Mouse (Mus musculus): Measurements from ENCODE around the gene Cntnap2. TPM values are rescaled to one million over a fixed set of nuclear protein-coding genes. Genes with fewer than 3 reads are reported as not detected.

The Cntnap2 gene
- polyA plus RNA-seq, 1 experiment from 2014 or later: 24.7 TPM

DNA sequence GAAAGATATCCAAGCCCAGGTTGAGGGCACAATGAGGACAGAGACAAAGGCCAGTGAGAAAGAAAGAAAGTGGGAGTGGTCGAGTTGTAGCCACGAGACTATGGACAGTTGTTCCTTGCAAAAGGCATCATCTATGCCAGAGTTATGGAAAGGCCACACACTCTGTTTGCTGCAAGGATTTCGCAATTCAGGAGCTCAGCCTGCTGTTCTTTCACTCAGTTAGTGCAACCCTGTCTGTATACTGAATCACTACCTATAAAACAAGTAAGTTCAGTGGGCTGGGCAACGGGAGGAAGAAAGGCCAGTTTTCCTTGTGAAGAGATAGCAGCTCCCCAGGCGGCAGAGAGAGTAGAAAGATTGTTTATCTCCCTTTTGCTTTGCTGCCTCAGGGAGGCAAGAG is 1801.9 kb downstream of the Cntnap2 start:
- Histone ChIP-seq H3K36me3 (ENCODE audit: control insufficient read depth, insufficient read depth, low read length) (no peaks in the 10 kb centered on the region), H3K9ac (ENCODE audit: low read length) (no peak overlapping the region), H3K4me2 (no peak overlapping the region), H3K27me3 (ENCODE audit: control insufficient read depth, insufficient read depth, low read length) (no peaks in the 10 kb centered on the region), H3K27ac (ENCODE audit: low read depth, low read length) (no peak overlapping the region), H3K9me3 (ENCODE audit: control insufficient read depth, low read length) (no peaks in the 10 kb centered on the region), H3K4me3 (ENCODE audit: low read depth, low read length) (no peak overlapping the region), H3K4me1 (ENCODE audit: control insufficient read depth, insufficient read depth, low read length) (no peaks in the 10 kb centered on the region)
- ATAC-seq (ENCODE audit: low FRiP score): no peak
- WGBS: 7% methylated on average over 5 of the region's 5 CpGs
- DNase-seq (ENCODE audit: low spot score, missing footprints): no peak

DNA sequence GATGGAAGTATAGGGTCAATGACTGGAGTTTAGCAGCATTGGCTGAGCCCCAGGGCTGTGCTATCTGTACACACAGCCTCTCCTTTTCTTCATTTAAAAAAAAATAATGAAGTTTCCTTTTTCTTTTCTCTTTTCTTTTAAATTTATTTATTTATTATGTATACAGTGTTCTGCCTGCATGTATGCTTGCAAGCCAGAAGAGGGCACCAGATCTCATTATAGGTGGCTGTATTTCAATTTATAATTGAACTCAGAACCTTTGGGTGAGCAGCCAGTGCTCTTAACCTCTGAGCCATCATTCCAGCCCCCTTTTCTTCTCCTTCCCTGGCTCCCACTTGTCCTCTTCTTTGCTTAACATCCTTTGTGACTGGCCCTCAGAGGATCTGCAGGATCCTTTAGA is 1807.2 kb downstream of the Cntnap2 start:
- DNase-seq (ENCODE audit: low spot score, missing footprints): no peak
- no peaks in the 10 kb centered on the region for H3K9me3 ChIP-seq (ENCODE audit: control insufficient read depth, low read length)
- no peaks in the 10 kb centered on the region for H3K27me3 ChIP-seq (ENCODE audit: control insufficient read depth, insufficient read depth, low read length)
- H3K4me1 ChIP-seq (ENCODE audit: control insufficient read depth, insufficient read depth, low read length): no peaks in the 10 kb centered on the region
- H3K36me3 ChIP-seq (ENCODE audit: control insufficient read depth, insufficient read depth, low read length): no peaks in the 10 kb centered on the region
- ATAC-seq (ENCODE audit: low FRiP score): no peak
- H3K9ac ChIP-seq (ENCODE audit: low read length): no peak overlapping the region
- H3K4me2 ChIP-seq: no peak overlapping the region
- no peak overlapping the region for H3K27ac ChIP-seq (ENCODE audit: low read depth, low read length)
- H3K4me3 ChIP-seq (ENCODE audit: low read depth, low read length): no peak overlapping the region

DNA sequence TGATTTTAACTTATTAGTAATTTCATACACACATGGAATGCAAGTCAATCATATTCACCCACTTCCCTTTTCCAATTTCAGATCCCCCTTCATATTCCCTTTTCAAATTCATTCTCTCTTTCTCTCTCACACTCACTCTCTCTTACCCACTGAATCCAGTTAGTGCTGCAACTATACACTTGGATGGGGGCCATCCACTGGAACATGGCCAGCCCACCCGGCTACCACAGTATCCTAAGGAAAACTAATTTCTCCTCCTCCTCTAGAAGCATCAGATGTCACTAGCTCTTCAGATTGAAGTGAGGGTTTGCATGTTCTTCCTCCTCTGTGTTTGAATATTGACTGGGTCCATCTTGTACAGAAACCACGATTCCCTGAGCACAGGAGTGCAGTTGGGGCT is 1827.1 kb downstream of the Cntnap2 start:
- WGBS: 81% methylated on average over 2 of the region's 2 CpGs
- H3K9me3 ChIP-seq (ENCODE audit: control insufficient read depth, low read length): no peaks in the 10 kb centered on the region
- H3K4me3 ChIP-seq (ENCODE audit: low read depth, low read length): no peak overlapping the region
- H3K27ac ChIP-seq (ENCODE audit: low read depth, low read length): no peak overlapping the region
- H3K36me3 ChIP-seq (ENCODE audit: control insufficient read depth, insufficient read depth, low read length): no peaks in the 10 kb centered on the region
- H3K9ac ChIP-seq (ENCODE audit: low read length): no peak overlapping the region
- no peak overlapping the region for H3K4me2 ChIP-seq
- no peaks in the 10 kb centered on the region for H3K4me1 ChIP-seq (ENCODE audit: control insufficient read depth, insufficient read depth, low read length)
- DNase-seq (ENCODE audit: low spot score, missing footprints) (no peak), ATAC-seq (ENCODE audit: low FRiP score) (no peak)
- no peaks in the 10 kb centered on the region for H3K27me3 ChIP-seq (ENCODE audit: control insufficient read depth, insufficient read depth, low read length)

- no peaks in the 10 kb centered on the region for H3K36me3 ChIP-seq (ENCODE audit: control insufficient read depth, insufficient read depth, low read length)
- no peak for ATAC-seq (ENCODE audit: low FRiP score)
- no peak overlapping the region for H3K4me2 ChIP-seq
- H3K27ac ChIP-seq (ENCODE audit: low read depth, low read length): no peak overlapping the region
- DNase-seq (ENCODE audit: low spot score, missing footprints): no peak
- H3K4me1 ChIP-seq (ENCODE audit: control insufficient read depth, insufficient read depth, low read length): no peaks in the 10 kb centered on the region
- no peak overlapping the region for H3K4me3 ChIP-seq (ENCODE audit: low read depth, low read length)
- H3K27me3 ChIP-seq (ENCODE audit: control insufficient read depth, insufficient read depth, low read length): no peaks in the 10 kb centered on the region
- 83% methylated on average over 2 of the region's 2 CpGs for WGBS
- no peaks in the 10 kb centered on the region for H3K9me3 ChIP-seq (ENCODE audit: control insufficient read depth, low read length)
- no peak overlapping the region for H3K9ac ChIP-seq (ENCODE audit: low read length)
Observed at GRCm38 (mm10) chr6:46909167-46909566, 1850.0 kb downstream of the Cntnap2 start.

GRCm38 (mm10) chr6:46918701-46919274 is 1859.6 kb downstream of the Cntnap2 start:
- no peak overlapping the region for H3K4me2 ChIP-seq
- no peaks in the 10 kb centered on the region for H3K36me3 ChIP-seq (ENCODE audit: control insufficient read depth, insufficient read depth, low read length)
- H3K9ac ChIP-seq (ENCODE audit: low read length): no peak overlapping the region
- 74% methylated on average over 8 of the region's 8 CpGs for WGBS
- no peak overlapping the region for H3K4me3 ChIP-seq (ENCODE audit: low read depth, low read length)
- H3K27ac ChIP-seq (ENCODE audit: low read depth, low read length): no peak overlapping the region
- H3K9me3 ChIP-seq (ENCODE audit: control insufficient read depth, low read length): no peaks in the 10 kb centered on the region
- no peaks in the 10 kb centered on the region for H3K4me1 ChIP-seq (ENCODE audit: control insufficient read depth, insufficient read depth, low read length)
- ATAC-seq (ENCODE audit: low FRiP score) (peak; percentile 64; the same call in 1 of the 2 replicates), DNase-seq (ENCODE audit: low spot score, missing footprints) (no peak)
- H3K27me3 ChIP-seq (ENCODE audit: control insufficient read depth, insufficient read depth, low read length): no peaks in the 10 kb centered on the region

DNA sequence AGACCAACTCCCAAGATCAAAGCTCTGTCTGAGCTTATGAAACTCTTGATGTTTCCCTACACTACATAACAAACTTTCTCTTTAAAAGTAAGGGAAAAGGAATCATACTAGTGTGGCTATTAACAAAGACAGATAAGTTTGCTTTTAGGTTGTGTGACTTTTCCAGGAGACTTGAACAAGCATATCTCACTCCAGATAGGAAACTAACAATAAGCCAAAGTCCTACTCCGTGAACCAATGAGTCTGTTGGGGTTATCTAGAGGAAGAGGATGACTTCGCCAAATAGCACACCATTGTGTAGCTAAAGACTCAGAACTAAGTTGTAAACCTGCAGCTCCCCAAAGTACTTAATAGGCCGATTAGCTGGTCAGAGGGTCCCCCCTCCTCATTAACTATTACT is 1860.8 kb downstream of the Cntnap2 start:
- H3K4me2 ChIP-seq: no peak overlapping the region
- WGBS: 83% methylated on average over 3 of the region's 3 CpGs
- H3K9me3 ChIP-seq (ENCODE audit: control insufficient read depth, low read length): no peaks in the 10 kb centered on the region
- H3K4me3 ChIP-seq (ENCODE audit: low read depth, low read length): no peak overlapping the region
- H3K9ac ChIP-seq (ENCODE audit: low read length): no peak overlapping the region
- DNase-seq (ENCODE audit: low spot score, missing footprints) (no peak), ATAC-seq (ENCODE audit: low FRiP score) (no peak)
- H3K27me3 ChIP-seq (ENCODE audit: control insufficient read depth, insufficient read depth, low read length): no peaks in the 10 kb centered on the region
- H3K36me3 ChIP-seq (ENCODE audit: control insufficient read depth, insufficient read depth, low read length): no peaks in the 10 kb centered on the region
- H3K27ac ChIP-seq (ENCODE audit: low read depth, low read length): no peak overlapping the region
- H3K4me1 ChIP-seq (ENCODE audit: control insufficient read depth, insufficient read depth, low read length): no peaks in the 10 kb centered on the region

- ATAC-seq (ENCODE audit: low FRiP score) (no peak), DNase-seq (ENCODE audit: low spot score, missing footprints) (no peak)
- Histone ChIP-seq H3K4me3 (ENCODE audit: low read depth, low read length) (no peak overlapping the region), H3K4me1 (ENCODE audit: control insufficient read depth, insufficient read depth, low read length) (no peaks in the 10 kb centered on the region), H3K9ac (ENCODE audit: low read length) (no peak overlapping the region), H3K27ac (ENCODE audit: low read depth, low read length) (no peak overlapping the region), H3K27me3 (ENCODE audit: control insufficient read depth, insufficient read depth, low read length) (no peaks in the 10 kb centered on the region), H3K36me3 (ENCODE audit: control insufficient read depth, insufficient read depth, low read length) (no peaks in the 10 kb centered on the region), H3K4me2 (no peak overlapping the region), H3K9me3 (ENCODE audit: control insufficient read depth, low read length) (no peaks in the 10 kb centered on the region)
- WGBS: 67% methylated on average over 7 of the region's 7 CpGs
Observed at GRCm38 (mm10) chr6:46924709-46925108, 1865.6 kb downstream of the Cntnap2 start.

DNA sequence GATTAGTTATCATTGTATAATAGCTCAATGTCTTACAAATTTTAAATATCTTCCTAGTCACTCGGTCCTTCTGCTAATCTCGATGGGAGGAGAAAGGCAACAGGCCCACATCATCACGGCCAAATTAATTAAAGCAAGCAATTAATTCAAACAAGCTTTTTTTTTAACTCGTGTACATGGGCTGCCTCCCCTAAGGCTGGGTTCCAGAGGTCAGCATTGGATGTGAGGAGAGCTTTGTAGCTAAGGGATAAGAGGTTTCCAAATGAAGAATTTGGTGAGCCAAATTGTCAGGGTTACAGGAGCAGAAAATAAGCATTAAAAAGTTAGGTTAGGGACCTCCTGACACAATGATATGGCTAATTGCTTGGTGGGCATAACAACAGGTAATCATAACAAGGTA is 1886.5 kb downstream of the Cntnap2 start:
- Histone ChIP-seq H3K4me2 (no peak overlapping the region), H3K4me1 (ENCODE audit: control insufficient read depth, insufficient read depth, low read length) (no peaks in the 10 kb centered on the region), H3K27me3 (ENCODE audit: control insufficient read depth, insufficient read depth, low read length) (no peaks in the 10 kb centered on the region), H3K36me3 (ENCODE audit: control insufficient read depth, insufficient read depth, low read length) (no peaks in the 10 kb centered on the region), H3K4me3 (ENCODE audit: low read depth, low read length) (no peak overlapping the region), H3K9ac (ENCODE audit: low read length) (no peak overlapping the region), H3K27ac (ENCODE audit: low read depth, low read length) (no peak overlapping the region), H3K9me3 (ENCODE audit: control insufficient read depth, low read length) (no peaks in the 10 kb centered on the region)
- no peak for ATAC-seq (ENCODE audit: low FRiP score)
- WGBS: 64% methylated on average over 4 of the region's 4 CpGs
- DNase-seq (ENCODE audit: low spot score, missing footprints): peak; percentile 69

- H3K4me3 ChIP-seq (ENCODE audit: low read depth, low read length): no peak overlapping the region
- H3K9me3 ChIP-seq (ENCODE audit: control insufficient read depth, low read length): no peaks in the 10 kb centered on the region
- H3K4me1 ChIP-seq (ENCODE audit: control insufficient read depth, insufficient read depth, low read length): no peaks in the 10 kb centered on the region
- DNase-seq (ENCODE audit: low spot score, missing footprints) (peak; percentile 97), ATAC-seq (ENCODE audit: low FRiP score) (peak; percentile 95)
- no peak overlapping the region for H3K9ac ChIP-seq (ENCODE audit: low read length)
- 32% methylated on average over 10 of the region's 10 CpGs for WGBS
- no peaks in the 10 kb centered on the region for H3K27me3 ChIP-seq (ENCODE audit: control insufficient read depth, insufficient read depth, low read length)
- H3K4me2 ChIP-seq: no peak overlapping the region
- H3K36me3 ChIP-seq (ENCODE audit: control insufficient read depth, insufficient read depth, low read length): no peaks in the 10 kb centered on the region
- H3K27ac ChIP-seq (ENCODE audit: low read depth, low read length): no peak overlapping the region
Observed at GRCm38 (mm10) chr6:46961022-46961686, 1902.0 kb downstream of the Cntnap2 start.

Data from midbrain, embryonic 11.5 days (tissue).